ENCODE assay signal across 24 mouse cellular contexts in genomic region chr17:46267511-46267910, GRCm38 (mm10). TPM values are rescaled to one million over a fixed set of nuclear protein-coding genes. Genes with fewer than 3 reads are reported as not detected.
DNase-seq lines count a peak whose midpoint lies in the region; ATAC-seq and TF ChIP-seq lines count a peak whose summit lies in the region.
"Had no signal": no experiment of that assay in that cellular context is flagged by ENCODE, and none has a peak within 500 bp of the region (broad histone marks: within the 10 kb centered on the region; RNA-seq: fewer than 3 reads in every experiment).

No protein-coding gene starts in this region.

- no peak for TF ChIP-seq POLR2A in ES-Bruce4 (IDR thresholded peaks at IDR 0.05; ENCODE audit: insufficient read depth, low read length)

- no peaks in the 10 kb centered on the region for H3K9me3 ChIP-seq in kidney, embryonic 14.5 days (ENCODE audit: control insufficient read depth, low read length)
- H3K9me3 ChIP-seq in kidney, embryonic 16.5 days (ENCODE audit: low read length): no peaks in the 10 kb centered on the region
- no peaks in the 10 kb centered on the region for H3K9me3 ChIP-seq in ES-Bruce4 (replicated peaks; ENCODE audit: control insufficient read depth, insufficient read depth, low read length, poor library complexity, severe bottlenecking)
- H3K9me3 ChIP-seq in intestine, embryonic 15.5 days: no peaks in the 10 kb centered on the region
- no peaks in the 10 kb centered on the region for H3K9me3 ChIP-seq in stomach, embryonic 16.5 days (replicated peaks; ENCODE audit: control insufficient read depth, low read length)
- H3K9me3 ChIP-seq: embryonic facial prominence, embryonic 12.5 days; hindbrain, embryonic 10.5 days had no signal

- no peak for DNase-seq in embryo, embryonic 11 days
- DNase-seq: adrenal gland, adult 8-10 months; B cell, adult 2 months; cerebellum, adult 11-12 months; heart, postnatal 10 days; kidney, adult 18-20 months; kidney, postnatal 10 days; lung, embryonic 14.5 days; right cerebral cortex, adult 18-20 months had no signal

- no peak for ATAC-seq in kidney, embryonic 14.5 days (ENCODE audit: low FRiP score, low TSS enrichment)
- ATAC-seq in kidney, embryonic 16.5 days (ENCODE audit: low FRiP score, low TSS enrichment): no peak
- ATAC-seq in intestine, embryonic 15.5 days: peak; percentile 16
- ATAC-seq in stomach, embryonic 16.5 days (ENCODE audit: insufficient read depth, low FRiP score): no peak
- ATAC-seq in megakaryocyte-erythroid progenitor cell, adult 5-6 weeks (replicated peaks; ENCODE audit: low FRiP score, low TSS enrichment, poor library complexity, severe bottlenecking): no peak
- ATAC-seq: activated CD4-positive, CD25-positive, alpha-beta regulatory T cell, adult 4 months; forebrain, embryonic 16.5 days; hindbrain, embryonic 16.5 days had no signal

- H3K27me3 ChIP-seq in kidney, embryonic 14.5 days (ENCODE audit: control insufficient read depth, insufficient read depth, low read length): no peaks in the 10 kb centered on the region
- no peaks in the 10 kb centered on the region for H3K27me3 ChIP-seq in kidney, embryonic 16.5 days (ENCODE audit: insufficient read depth, low read length)
- no peaks in the 10 kb centered on the region for H3K27me3 ChIP-seq in ES-Bruce4 (ENCODE audit: control insufficient read depth, insufficient read depth, low read length, poor library complexity, severe bottlenecking)
- no peaks in the 10 kb centered on the region for H3K27me3 ChIP-seq in intestine, embryonic 15.5 days (replicated peaks)
- no peaks in the 10 kb centered on the region for H3K27me3 ChIP-seq in stomach, embryonic 16.5 days (ENCODE audit: control insufficient read depth, insufficient read depth, low read length)
- H3K27me3 ChIP-seq: CH12.LX; embryonic facial prominence, embryonic 12.5 days had no signal

- TF ChIP-seq CTCF in ES-Bruce4 (IDR thresholded peaks at IDR 0.05; ENCODE audit: low read depth, low read length): no peak

- H3K4me2 ChIP-seq in kidney, embryonic 14.5 days (replicated peaks; ENCODE audit: low read depth, low read length): no peak overlapping the region
- no peak overlapping the region for H3K4me2 ChIP-seq in kidney, embryonic 16.5 days (replicated peaks; ENCODE audit: low read depth, low read length)
- H3K4me2 ChIP-seq in intestine, embryonic 15.5 days (replicated peaks): no peak overlapping the region
- H3K4me2 ChIP-seq in stomach, embryonic 16.5 days (ENCODE audit: low read depth, low read length): no peak overlapping the region
- H3K4me2 ChIP-seq: embryonic facial prominence, embryonic 12.5 days; heart, embryonic 11.5 days; lung, embryonic 14.5 days; midbrain, embryonic 11.5 days had no signal

- no peak overlapping the region for H3K4me3 ChIP-seq in kidney, embryonic 14.5 days (ENCODE audit: low read length)
- no peak overlapping the region for H3K4me3 ChIP-seq in kidney, embryonic 16.5 days (ENCODE audit: low read length)
- no peak overlapping the region for H3K4me3 ChIP-seq in ES-Bruce4 (ENCODE audit: low read depth, low read length)
- H3K4me3 ChIP-seq in intestine, embryonic 15.5 days (replicated peaks): no peak overlapping the region
- H3K4me3 ChIP-seq in stomach, embryonic 16.5 days (replicated peaks; ENCODE audit: low read length): no peak overlapping the region
- H3K4me3 ChIP-seq: embryonic facial prominence, embryonic 12.5 days; hindbrain, embryonic 10.5 days had no signal

- peaks cover 75% of the 10 kb centered on the region for H3K36me3 ChIP-seq in kidney, embryonic 14.5 days (ENCODE audit: control insufficient read depth, insufficient read depth, low read length)
- peaks cover 44% of the 10 kb centered on the region for H3K36me3 ChIP-seq in kidney, embryonic 16.5 days (ENCODE audit: insufficient read depth, low read length)
- H3K36me3 ChIP-seq in ES-Bruce4 (ENCODE audit: control insufficient read depth, insufficient read depth, low read length, poor library complexity, severe bottlenecking): peaks cover 36% of the 10 kb centered on the region
- H3K36me3 ChIP-seq in intestine, embryonic 15.5 days: peaks cover 36% of the 10 kb centered on the region
- H3K36me3 ChIP-seq in stomach, embryonic 16.5 days (ENCODE audit: control insufficient read depth, insufficient read depth, low read length): peaks cover 10% of the 10 kb centered on the region; the same call in 1 of the 2 replicates

- peak overlapping the region; percentile 7; the same call in 1 of the 2 replicates for H3K9ac ChIP-seq in kidney, embryonic 14.5 days (ENCODE audit: low read depth, low read length)
- H3K9ac ChIP-seq in kidney, embryonic 16.5 days (replicated peaks; ENCODE audit: low read length): no peak overlapping the region
- H3K9ac ChIP-seq in ES-Bruce4 (ENCODE audit: low read depth, poor library complexity, severe bottlenecking): no peak overlapping the region
- no peak overlapping the region for H3K9ac ChIP-seq in intestine, embryonic 15.5 days
- no peak overlapping the region for H3K9ac ChIP-seq in stomach, embryonic 16.5 days (ENCODE audit: low read length)
- H3K9ac ChIP-seq: embryonic facial prominence, embryonic 12.5 days; liver, embryonic 14.5 days; lung, embryonic 14.5 days had no signal

- no peak overlapping the region for H3K27ac ChIP-seq in kidney, embryonic 14.5 days (ENCODE audit: low read depth, low read length)
- no peak overlapping the region for H3K27ac ChIP-seq in kidney, embryonic 16.5 days (ENCODE audit: low read length)
- H3K27ac ChIP-seq in ES-Bruce4 (ENCODE audit: insufficient read depth, low read length): peak overlapping the region; percentile 76
- 0 out of 2 replicates have a peak overlapping the region, but pooled peaks have one; percentile 72 for H3K27ac ChIP-seq in intestine, embryonic 15.5 days
- peak overlapping the region; percentile 26 for H3K27ac ChIP-seq in stomach, embryonic 16.5 days (ENCODE audit: low read length)
- H3K27ac ChIP-seq: hindbrain, embryonic 10.5 days; liver, embryonic 14.5 days had no signal

- WGBS in kidney, embryonic 14.5 days: 81% methylated on average over 7 of the region's 7 CpGs
- 76% methylated on average over 7 of the region's 7 CpGs for WGBS in kidney, embryonic 16.5 days
- 68% methylated on average over 7 of the region's 7 CpGs for WGBS in intestine, embryonic 15.5 days
- 79% methylated on average over 7 of the region's 7 CpGs for WGBS in stomach, embryonic 16.5 days

- TF ChIP-seq EP300 in ES-Bruce4 (IDR thresholded peaks at IDR 0.05; ENCODE audit: insufficient read depth, low read depth, low read length): no peak

- peaks cover 7% of the 10 kb centered on the region; the same call in 1 of the 2 replicates for H3K4me1 ChIP-seq in kidney, embryonic 14.5 days (ENCODE audit: control insufficient read depth, insufficient read depth, low read length)
- peaks cover 6% of the 10 kb centered on the region; the same call in 1 of the 2 replicates for H3K4me1 ChIP-seq in kidney, embryonic 16.5 days (ENCODE audit: insufficient read depth, low read length)
- H3K4me1 ChIP-seq in ES-Bruce4 (ENCODE audit: control insufficient read depth, insufficient read depth, low read length): peaks cover 9% of the 10 kb centered on the region
- H3K4me1 ChIP-seq in intestine, embryonic 15.5 days (replicated peaks): peaks cover 33% of the 10 kb centered on the region
- H3K4me1 ChIP-seq in stomach, embryonic 16.5 days (ENCODE audit: control insufficient read depth, insufficient read depth, low read length): peaks cover 27% of the 10 kb centered on the region

RNA-seq across cellular contexts. Expression of gene Lrrc73, which starts 14.2 kb away (rescaled TPM):
- polyA plus RNA-seq in kidney, embryonic 14.5 days (2014; fragmentation: Nextera tagmentation; extraction: Ambion mirVana): 0.54 and 0.92 TPM in 2 replicates
- polyA plus RNA-seq in kidney, embryonic 16.5 days (2015; fragmentation: Nextera tagmentation; extraction: Ambion mirVana): 0.64 and 0.67 TPM in 2 replicates
- 0.57 and 0.68 TPM in 2 replicates for polyA plus RNA-seq in ES-Bruce4 (2011; ENCODE audit: insufficient read depth, insufficient read length, low read depth, missing spikeins)
- polyA plus RNA-seq in intestine, embryonic 15.5 days (2015; fragmentation: Nextera tagmentation; extraction: Ambion mirVana): 0.46 and 0.69 TPM in 2 replicates
- polyA plus RNA-seq in stomach, embryonic 16.5 days (2015; fragmentation: Nextera tagmentation; extraction: Ambion mirVana): 0.45 and 0.48 TPM in 2 replicates
- total RNA-seq in megakaryocyte-erythroid progenitor cell, adult 5-6 weeks (2014; fragmentation: Nextera tagmentation): 0.66 and 2.7 TPM in 2 replicates
- 0.38 TPM in 1 of 2 replicates, not detected in the other for total RNA-seq in megakaryocyte-erythroid progenitor cell, adult 5-6 weeks (2017)

RNA-seq across cellular contexts. Expression of gene Tjap1, which starts 15.3 kb away (rescaled TPM):
- 38.5 and 39.4 TPM in 2 replicates for polyA plus RNA-seq in kidney, embryonic 14.5 days (2014; fragmentation: Nextera tagmentation; extraction: Ambion mirVana)
- polyA plus RNA-seq in kidney, embryonic 16.5 days (2015; fragmentation: Nextera tagmentation; extraction: Ambion mirVana): 45.7 and 49.8 TPM in 2 replicates
- polyA plus RNA-seq in ES-Bruce4 (2011; ENCODE audit: insufficient read depth, insufficient read length, low read depth, missing spikeins): 71.5 and 75.2 TPM in 2 replicates
- 28.6 and 29.6 TPM in 2 replicates for polyA plus RNA-seq in intestine, embryonic 15.5 days (2015; fragmentation: Nextera tagmentation; extraction: Ambion mirVana)
- polyA plus RNA-seq in stomach, embryonic 16.5 days (2015; fragmentation: Nextera tagmentation; extraction: Ambion mirVana): 36.8 and 38.9 TPM in 2 replicates
- 20.1 and 24.5 TPM in 2 replicates for total RNA-seq in megakaryocyte-erythroid progenitor cell, adult 5-6 weeks (2014; fragmentation: Nextera tagmentation)
- 15.8 and 18.5 TPM in 2 replicates for total RNA-seq in megakaryocyte-erythroid progenitor cell, adult 5-6 weeks (2017)

RNA-seq across cellular contexts. Expression of gene Yipf3, which starts 19.6 kb away (rescaled TPM):
- polyA plus RNA-seq in kidney, embryonic 14.5 days (2014; fragmentation: Nextera tagmentation; extraction: Ambion mirVana): 102 and 106 TPM in 2 replicates
- polyA plus RNA-seq in kidney, embryonic 16.5 days (2015; fragmentation: Nextera tagmentation; extraction: Ambion mirVana): 132 and 139 TPM in 2 replicates
- polyA plus RNA-seq in ES-Bruce4 (2011; ENCODE audit: insufficient read depth, insufficient read length, low read depth, missing spikeins): 57.0 and 64.0 TPM in 2 replicates
- 86.8 and 111 TPM in 2 replicates for polyA plus RNA-seq in intestine, embryonic 15.5 days (2015; fragmentation: Nextera tagmentation; extraction: Ambion mirVana)
- polyA plus RNA-seq in stomach, embryonic 16.5 days (2015; fragmentation: Nextera tagmentation; extraction: Ambion mirVana): 111 and 120 TPM in 2 replicates
- 65.9 and 69.9 TPM in 2 replicates for total RNA-seq in megakaryocyte-erythroid progenitor cell, adult 5-6 weeks (2014; fragmentation: Nextera tagmentation)
- total RNA-seq in megakaryocyte-erythroid progenitor cell, adult 5-6 weeks (2017): 32.9 and 38.5 TPM in 2 replicates

RNA-seq across cellular contexts. Expression of gene Polr1c, which starts 19.7 kb away (rescaled TPM):
- 114 and 120 TPM in 2 replicates for polyA plus RNA-seq in kidney, embryonic 14.5 days (2014; fragmentation: Nextera tagmentation; extraction: Ambion mirVana)
- polyA plus RNA-seq in kidney, embryonic 16.5 days (2015; fragmentation: Nextera tagmentation; extraction: Ambion mirVana): 109 TPM in 2 replicates
- 106 and 133 TPM in 2 replicates for polyA plus RNA-seq in ES-Bruce4 (2011; ENCODE audit: insufficient read depth, insufficient read length, low read depth, missing spikeins)
- polyA plus RNA-seq in intestine, embryonic 15.5 days (2015; fragmentation: Nextera tagmentation; extraction: Ambion mirVana): 75.3 and 75.8 TPM in 2 replicates
- polyA plus RNA-seq in stomach, embryonic 16.5 days (2015; fragmentation: Nextera tagmentation; extraction: Ambion mirVana): 67.9 and 72.6 TPM in 2 replicates
- 82.6 and 131 TPM in 2 replicates for total RNA-seq in megakaryocyte-erythroid progenitor cell, adult 5-6 weeks (2014; fragmentation: Nextera tagmentation)
- total RNA-seq in megakaryocyte-erythroid progenitor cell, adult 5-6 weeks (2017): 54.1 and 89.4 TPM in 2 replicates

RNA-seq across cellular contexts. Expression of gene Dlk2, which starts 29.7 kb away (rescaled TPM):
- not detected in 2 replicates for polyA plus RNA-seq in kidney, embryonic 14.5 days (2014; fragmentation: Nextera tagmentation; extraction: Ambion mirVana)
- 0.37 and 0.64 TPM in 2 replicates for polyA plus RNA-seq in kidney, embryonic 16.5 days (2015; fragmentation: Nextera tagmentation; extraction: Ambion mirVana)
- 0.91 and 1.3 TPM in 2 replicates for polyA plus RNA-seq in ES-Bruce4 (2011; ENCODE audit: insufficient read depth, insufficient read length, low read depth, missing spikeins)
- 0.64 and 0.77 TPM in 2 replicates for polyA plus RNA-seq in intestine, embryonic 15.5 days (2015; fragmentation: Nextera tagmentation; extraction: Ambion mirVana)
- polyA plus RNA-seq in stomach, embryonic 16.5 days (2015; fragmentation: Nextera tagmentation; extraction: Ambion mirVana): 6.7 and 8.8 TPM in 2 replicates
- total RNA-seq in megakaryocyte-erythroid progenitor cell, adult 5-6 weeks (2014; fragmentation: Nextera tagmentation): not detected in 2 replicates
- total RNA-seq in megakaryocyte-erythroid progenitor cell, adult 5-6 weeks (2017): not detected in 2 replicates
- polyA plus RNA-seq: activated CD4-positive, CD25-positive, alpha-beta regulatory T cell, adult 4 months had no signal

Comparison
In these comparisons a context has a peak if more than half of its experiments do, and no peak if none do; other contexts are left out.
1. H3K27ac ChIP-seq: peak in ES-Bruce4 (single experiment), intestine, embryonic 15.5 days (single experiment) and stomach, embryonic 16.5 days (single experiment); none in kidney, embryonic 14.5 days (single experiment) and kidney, embryonic 16.5 days (single experiment).